Mouse (Mus musculus): Measurements from ENCODE around the gene Actr3b.

DNA sequence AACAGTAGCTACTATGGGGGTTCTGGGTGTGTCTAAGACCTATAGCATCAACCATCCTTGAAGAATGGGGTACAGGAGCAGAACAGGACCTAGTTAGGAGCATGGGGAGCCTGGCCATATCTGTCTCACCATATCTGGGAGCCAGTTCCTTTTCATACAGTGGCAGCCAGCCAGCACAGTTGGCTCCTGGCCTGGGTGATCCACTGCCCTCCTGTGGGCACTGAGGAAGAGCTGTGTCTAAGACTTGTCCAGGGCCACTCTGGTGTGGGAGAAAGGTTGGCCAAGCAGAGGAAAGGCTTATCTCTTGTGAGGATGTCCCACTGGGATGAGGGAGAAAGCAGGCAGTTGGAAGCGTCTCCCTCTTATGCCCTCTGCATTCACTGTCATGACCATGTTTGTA is 131.5 kb downstream of the Actr3b start:
- TF ChIP-seq POLR2A (IDR thresholded peaks at IDR 0.05; ENCODE audit: insufficient read depth, low read length) = no peak
- no peak for TF ChIP-seq CTCF (IDR thresholded peaks at IDR 0.05; ENCODE audit: low read depth, low read length)

Data from ES-Bruce4 (cell line).